17 mouse cellular contexts compared by ENCODE assay signal in the genomic region with DNA sequence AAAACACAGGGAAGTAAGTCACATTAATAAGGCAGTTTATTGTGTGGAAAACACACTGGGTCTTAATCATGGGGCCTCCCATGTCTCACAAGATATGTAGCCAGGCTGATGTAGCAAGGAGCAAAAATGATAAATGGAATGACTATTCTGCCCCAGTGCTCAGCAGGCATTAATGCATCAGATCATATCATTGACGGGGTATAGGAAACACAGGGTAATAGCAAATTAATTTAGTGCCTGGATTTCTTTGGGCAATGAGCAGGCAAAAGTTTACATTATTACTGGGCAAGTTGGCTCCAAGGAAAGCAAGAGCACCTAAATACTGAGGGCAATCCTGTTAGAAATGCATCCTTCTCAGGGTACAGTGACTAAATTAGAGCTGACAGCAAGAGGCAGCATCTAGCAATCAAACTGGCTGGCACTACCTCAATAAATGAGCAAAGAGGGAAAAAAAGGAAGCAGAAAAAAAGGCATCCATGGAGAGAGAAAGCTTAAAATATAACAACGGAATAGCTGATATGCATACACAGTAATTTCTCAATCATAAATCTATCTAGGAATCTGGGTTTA.
DNase-seq lines count a peak whose midpoint lies in the region; ATAC-seq lines count a peak whose summit lies in the region.
"Had no signal": no experiment of that assay in that cellular context is flagged by ENCODE, and none has a peak within 500 bp of the region (broad histone marks: within the 10 kb centered on the region; RNA-seq: fewer than 3 reads in every experiment).

No protein-coding gene starts in this region.

- 65% methylated on average over 2 of the region's 2 CpGs for WGBS in kidney, embryonic 14.5 days
- 79% methylated on average over 2 of the region's 2 CpGs for WGBS in lung, embryonic 16.5 days
- WGBS in intestine, embryonic 16.5 days, result 71% methylated on average over 2 of the region's 2 CpGs
- 76% methylated on average over 2 of the region's 2 CpGs for WGBS in stomach, embryonic 15.5 days
- 92% methylated on average over 2 of the region's 2 CpGs for WGBS in midbrain, embryonic 13.5 days

- no peak overlapping the region for H3K9ac ChIP-seq in kidney, embryonic 14.5 days (ENCODE audit: low read depth, low read length)
- no peak overlapping the region for H3K9ac ChIP-seq in lung, embryonic 16.5 days (ENCODE audit: low read length)
- no peak overlapping the region for H3K9ac ChIP-seq in intestine, embryonic 16.5 days (ENCODE audit: low read depth, low read length)
- H3K9ac ChIP-seq in stomach, embryonic 15.5 days, result no peak overlapping the region
- H3K9ac ChIP-seq in midbrain, embryonic 13.5 days (replicated peaks), result no peak overlapping the region
- H3K9ac ChIP-seq: forebrain, embryonic 12.5 days; hindbrain, embryonic 13.5 days; liver, embryonic 12.5 days had no signal

- no peak for ATAC-seq in kidney, embryonic 14.5 days (ENCODE audit: low FRiP score, low TSS enrichment)
- ATAC-seq in lung, embryonic 16.5 days (ENCODE audit: low read depth), result no peak
- ATAC-seq in intestine, embryonic 16.5 days, result peak; percentile 40; the same call in 1 of the 2 replicates
- no peak for ATAC-seq in stomach, embryonic 15.5 days (ENCODE audit: insufficient read depth, low FRiP score, low read depth)
- ATAC-seq in midbrain, embryonic 13.5 days, result no peak
- ATAC-seq: liver, embryonic 12.5 days; lung, postnatal 0 days had no signal

- H3K4me1 ChIP-seq in kidney, embryonic 14.5 days (ENCODE audit: control insufficient read depth, insufficient read depth, low read length), result 0 out of 2 replicates have a peak, but pooled peaks cover 4% of the 10 kb centered on the region
- H3K4me1 ChIP-seq in lung, embryonic 16.5 days (replicated peaks; ENCODE audit: control insufficient read depth, insufficient read depth, low read length), result no peaks in the 10 kb centered on the region
- H3K4me1 ChIP-seq in intestine, embryonic 16.5 days (ENCODE audit: control insufficient read depth, insufficient read depth, low read length), result no peaks in the 10 kb centered on the region
- H3K4me1 ChIP-seq in stomach, embryonic 15.5 days, result no peaks in the 10 kb centered on the region
- no peaks in the 10 kb centered on the region for H3K4me1 ChIP-seq in midbrain, embryonic 13.5 days (replicated peaks)
- H3K4me1 ChIP-seq: forebrain, embryonic 12.5 days; liver, embryonic 12.5 days had no signal

- no peak for DNase-seq in kidney, adult 18-20 months
- DNase-seq in lung, postnatal 10 days, result no peak
- DNase-seq: cerebellum, postnatal 14 days; heart, postnatal 14 days; layer of hippocampus, postnatal 36 days; left cerebral cortex, postnatal 4 days; thymus, postnatal 36 days had no signal

- H3K4me2 ChIP-seq in kidney, embryonic 14.5 days (replicated peaks; ENCODE audit: low read depth, low read length), result no peak overlapping the region
- H3K4me2 ChIP-seq in lung, embryonic 16.5 days (ENCODE audit: low read depth, low read length), result no peak overlapping the region
- H3K4me2 ChIP-seq in intestine, embryonic 16.5 days (ENCODE audit: low read depth, low read length), result no peak overlapping the region
- H3K4me2 ChIP-seq in stomach, embryonic 15.5 days, result no peak overlapping the region
- no peak overlapping the region for H3K4me2 ChIP-seq in midbrain, embryonic 13.5 days (replicated peaks)
- H3K4me2 ChIP-seq: forebrain, embryonic 12.5 days; heart, embryonic 11.5 days; hindbrain, embryonic 13.5 days; liver, embryonic 12.5 days had no signal

- no peak overlapping the region for H3K4me3 ChIP-seq in kidney, embryonic 14.5 days (ENCODE audit: low read length)
- H3K4me3 ChIP-seq in lung, embryonic 16.5 days (ENCODE audit: low read length), result no peak overlapping the region
- H3K4me3 ChIP-seq in intestine, embryonic 16.5 days (ENCODE audit: low read length), result no peak overlapping the region
- no peak overlapping the region for H3K4me3 ChIP-seq in stomach, embryonic 15.5 days (replicated peaks)
- no peak overlapping the region for H3K4me3 ChIP-seq in midbrain, embryonic 13.5 days (replicated peaks)
- H3K4me3 ChIP-seq: forebrain, embryonic 12.5 days; hindbrain, embryonic 13.5 days; liver, embryonic 12.5 days had no signal

- no peaks in the 10 kb centered on the region for H3K36me3 ChIP-seq in kidney, embryonic 14.5 days (ENCODE audit: control insufficient read depth, insufficient read depth, low read length)
- H3K36me3 ChIP-seq in lung, embryonic 16.5 days (ENCODE audit: control insufficient read depth, insufficient read depth, low read length), result no peaks in the 10 kb centered on the region
- H3K36me3 ChIP-seq in intestine, embryonic 16.5 days (ENCODE audit: control insufficient read depth, insufficient read depth, low read length), result no peaks in the 10 kb centered on the region
- no peaks in the 10 kb centered on the region for H3K36me3 ChIP-seq in stomach, embryonic 15.5 days
- H3K36me3 ChIP-seq in midbrain, embryonic 13.5 days, result peaks cover 1% of the 10 kb centered on the region; the same call in 1 of the 2 replicates
- H3K36me3 ChIP-seq: forebrain, embryonic 12.5 days; liver, embryonic 12.5 days had no signal

- no peaks in the 10 kb centered on the region for H3K9me3 ChIP-seq in kidney, embryonic 14.5 days (ENCODE audit: control insufficient read depth, low read length)
- H3K9me3 ChIP-seq in lung, embryonic 16.5 days (ENCODE audit: control insufficient read depth, low read length), result no peaks in the 10 kb centered on the region
- no peaks in the 10 kb centered on the region for H3K9me3 ChIP-seq in intestine, embryonic 16.5 days (ENCODE audit: control insufficient read depth, low read length)
- no peaks in the 10 kb centered on the region for H3K9me3 ChIP-seq in stomach, embryonic 15.5 days
- H3K9me3 ChIP-seq in midbrain, embryonic 13.5 days, result no peaks in the 10 kb centered on the region
- H3K9me3 ChIP-seq: forebrain, embryonic 12.5 days; hindbrain, embryonic 13.5 days; liver, embryonic 12.5 days had no signal

- no peaks in the 10 kb centered on the region for H3K27me3 ChIP-seq in kidney, embryonic 14.5 days (ENCODE audit: control insufficient read depth, insufficient read depth, low read length)
- no peaks in the 10 kb centered on the region for H3K27me3 ChIP-seq in lung, embryonic 16.5 days (ENCODE audit: control insufficient read depth, insufficient read depth, low read depth, low read length)
- H3K27me3 ChIP-seq in intestine, embryonic 16.5 days (replicated peaks; ENCODE audit: control insufficient read depth, insufficient read depth, low read length), result no peaks in the 10 kb centered on the region
- H3K27me3 ChIP-seq in stomach, embryonic 15.5 days (replicated peaks), result no peaks in the 10 kb centered on the region
- no peaks in the 10 kb centered on the region for H3K27me3 ChIP-seq in midbrain, embryonic 13.5 days
- H3K27me3 ChIP-seq: forebrain, embryonic 12.5 days; hindbrain, embryonic 13.5 days; liver, embryonic 12.5 days had no signal

- H3K27ac ChIP-seq in kidney, embryonic 14.5 days (ENCODE audit: low read depth, low read length), result peak overlapping the region; percentile 30; the same call in 1 of the 2 replicates
- H3K27ac ChIP-seq in lung, embryonic 16.5 days (ENCODE audit: low read length), result peak overlapping the region; percentile 10; the same call in 1 of the 2 replicates
- peak overlapping the region; percentile 76 for H3K27ac ChIP-seq in intestine, embryonic 16.5 days (ENCODE audit: low read length)
- H3K27ac ChIP-seq in stomach, embryonic 15.5 days, result peak overlapping the region; percentile 66; the same call in 1 of the 2 replicates
- no peak overlapping the region for H3K27ac ChIP-seq in midbrain, embryonic 13.5 days
- H3K27ac ChIP-seq: forebrain, embryonic 12.5 days; hindbrain, embryonic 13.5 days; liver, embryonic 12.5 days had no signal
